Mouse (Mus musculus) left cerebral cortex, postnatal 14 days (tissue): ENCODE measurements around the gene Fggy. TPM values are rescaled to one million over a fixed set of nuclear protein-coding genes. Genes with fewer than 3 reads are reported as not detected.

ENCODE experiments used
- DNase-seq, 2 experiments: peaks; one replicate each; pipeline ENCODE4 v3.0.0; 2021 to 2022; ENCODE audit warnings: low spot score in 2 of 2, mixed read lengths in 1 of 2
- intact Hi-C: fragments of 180-260 bp; cut with DNase I; formaldehyde crosslinking; loops from one replicate; pipeline ENCODE4 v1.15.1; 2025
- total RNA-seq, 2 experiments: library from RNA; stranded (reverse); gene quantifications; 2 replicates each; pipeline ENCODE4 v1.2.3; 2021

Gene Fggy
- total RNA-seq, 2 experiments from 2014 or later = 15.9 to 17.2 TPM

DNA sequence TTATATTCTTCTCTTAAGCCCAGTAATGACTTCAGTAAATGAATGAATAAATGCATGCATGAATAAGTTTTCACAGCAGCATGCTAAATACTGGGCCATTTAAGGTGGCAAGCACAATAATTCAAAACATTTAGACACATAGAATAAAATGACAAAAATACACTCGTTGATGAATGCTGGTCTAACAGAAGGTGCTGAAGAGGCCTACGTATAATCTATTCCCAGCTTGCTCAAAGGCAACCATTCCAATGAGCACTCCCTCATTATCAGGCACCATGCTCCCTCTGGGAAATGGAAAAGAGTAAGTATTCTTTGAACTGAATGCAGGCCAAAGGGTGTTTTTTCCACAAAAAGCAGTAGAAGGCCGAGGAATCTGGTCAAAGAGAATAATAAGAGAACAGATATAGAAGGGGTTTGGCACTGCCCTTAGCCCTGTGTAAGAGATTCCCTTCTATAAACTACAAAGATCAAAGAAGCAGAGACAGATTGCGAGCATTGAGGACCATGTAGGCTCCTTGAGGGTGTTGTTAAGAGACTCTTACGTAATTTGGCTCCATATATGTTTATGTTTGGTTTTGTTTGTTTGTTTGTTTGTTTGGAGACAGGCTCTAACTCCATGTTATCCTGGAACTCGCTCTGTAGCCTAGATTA is 195.4 kb downstream of the Fggy start:
- DNase-seq = no peak
- intact Hi-C loops = no loop called here

DNA sequence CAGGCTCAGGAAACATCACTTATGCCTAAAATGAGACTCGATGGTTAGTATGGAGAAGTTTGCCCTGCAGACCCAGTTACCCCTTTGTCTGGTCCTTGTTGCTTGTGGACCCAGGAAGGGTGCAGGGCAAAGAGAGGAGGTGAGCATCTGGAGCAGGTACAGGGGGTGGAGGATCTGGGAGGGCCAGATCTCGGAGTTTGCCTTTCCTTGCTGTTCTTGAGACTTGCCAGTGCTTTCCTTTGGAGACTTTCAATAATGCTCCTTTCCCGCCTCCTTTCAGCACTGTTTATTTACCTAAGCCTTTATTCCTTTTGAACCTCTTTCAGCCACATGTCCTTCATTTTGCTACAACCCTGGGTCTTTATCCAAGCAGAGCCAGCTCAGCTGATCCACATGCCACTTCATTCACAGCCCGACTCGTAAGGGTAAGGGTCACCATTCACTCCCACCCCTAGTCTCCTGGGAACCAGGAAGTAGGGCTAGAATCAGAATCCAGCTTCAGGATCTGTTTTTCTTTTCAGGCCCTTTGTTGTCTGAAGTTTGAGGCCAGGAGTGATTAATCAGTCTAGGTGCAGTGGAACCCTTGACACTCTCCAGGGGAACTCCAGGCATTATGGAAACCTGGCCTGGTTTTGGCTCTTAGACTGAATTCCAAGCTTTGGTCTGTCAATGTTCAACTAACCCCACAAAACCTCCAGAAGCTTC is 201.9 kb downstream of the Fggy start:
- no peak for DNase-seq
- intact Hi-C loops = no loop called here

DNA sequence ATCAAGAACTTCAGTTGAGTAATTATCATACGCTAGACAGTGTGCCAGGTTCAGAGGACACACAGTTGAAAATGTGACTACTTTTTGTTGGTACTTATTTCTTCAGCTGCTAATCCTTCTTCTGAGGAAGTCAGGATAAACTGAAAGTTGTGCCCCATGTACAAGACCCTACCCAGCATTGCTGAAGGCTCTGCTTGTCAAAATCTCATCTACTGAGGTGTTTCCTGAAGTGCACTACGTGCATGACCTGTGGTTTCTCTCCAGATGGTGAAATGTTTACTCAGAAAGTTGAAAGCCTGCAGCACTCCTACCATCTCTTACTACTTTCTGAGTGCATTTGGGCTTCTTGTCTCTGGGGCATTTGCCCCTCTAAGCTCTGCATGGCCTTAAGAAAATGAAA is 208.1 kb downstream of the Fggy start:
- intact Hi-C loops = no loop called here
- no peak for DNase-seq

DNA sequence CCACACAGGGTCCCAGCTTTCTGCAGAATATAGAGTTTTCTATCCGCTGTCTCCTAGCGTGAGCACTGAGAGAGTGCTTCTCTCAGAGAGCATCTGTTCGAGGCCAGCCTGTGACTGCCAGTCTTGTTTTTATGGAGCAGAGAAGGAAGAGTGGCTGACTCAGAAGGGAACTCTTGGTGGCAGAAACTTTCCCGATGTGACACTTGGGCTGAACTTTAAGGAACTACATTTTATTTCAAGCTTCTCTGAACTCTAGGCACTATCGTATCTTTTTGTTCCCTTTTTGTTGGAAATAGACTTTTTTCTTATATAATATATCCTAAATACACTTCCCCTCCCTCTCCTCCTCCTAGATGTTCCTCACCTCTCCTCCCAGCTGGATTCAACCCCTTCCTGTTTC is 213.2 kb downstream of the Fggy start:
- DNase-seq = no peak

DNA sequence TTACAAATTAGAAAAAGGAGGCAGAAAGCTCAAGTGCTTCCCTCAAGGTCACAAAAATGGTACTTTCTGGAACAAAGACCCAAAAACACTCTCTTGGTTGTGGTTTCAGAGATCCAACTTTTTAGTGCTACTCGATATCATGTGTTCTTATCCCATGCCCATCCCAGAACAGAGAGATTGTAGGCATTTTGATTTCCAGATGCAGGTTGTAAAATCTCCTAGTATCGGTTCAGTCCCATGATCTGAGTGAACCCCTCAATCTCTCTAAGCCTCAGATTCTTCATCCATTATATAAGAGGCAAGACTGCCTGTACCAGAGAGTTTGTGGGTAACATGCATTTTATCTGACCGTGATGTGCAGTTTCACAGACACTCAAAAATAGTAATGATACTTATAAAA is 214.2 kb downstream of the Fggy start:
- intact Hi-C loops = no loop called here
- no peak for DNase-seq

More for the DNA sequence above, 213.2 kb downstream of the Fggy start:
- intact Hi-C loops = no loop called here

DNA sequence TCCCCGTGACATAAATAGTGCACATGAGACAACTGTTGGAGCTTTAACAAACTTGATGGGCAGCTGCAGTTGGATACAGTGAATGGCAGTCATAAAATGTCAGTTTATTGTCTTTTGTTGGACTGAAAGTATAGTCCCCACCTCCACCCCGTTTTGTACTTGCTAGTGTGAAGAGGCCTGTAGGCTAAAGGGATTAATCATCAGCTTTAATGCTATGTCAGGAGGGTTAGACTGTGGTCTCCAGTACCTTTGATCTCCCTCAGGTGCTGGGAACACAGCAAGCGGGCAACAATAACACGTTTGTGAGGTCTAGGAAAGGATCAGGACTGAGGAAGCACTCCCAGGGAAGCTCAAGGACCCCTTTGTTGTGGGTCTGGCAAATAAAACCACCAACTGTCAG is 214.6 kb downstream of the Fggy start:
- intact Hi-C loops = no loop called here
- DNase-seq = no peak

DNA sequence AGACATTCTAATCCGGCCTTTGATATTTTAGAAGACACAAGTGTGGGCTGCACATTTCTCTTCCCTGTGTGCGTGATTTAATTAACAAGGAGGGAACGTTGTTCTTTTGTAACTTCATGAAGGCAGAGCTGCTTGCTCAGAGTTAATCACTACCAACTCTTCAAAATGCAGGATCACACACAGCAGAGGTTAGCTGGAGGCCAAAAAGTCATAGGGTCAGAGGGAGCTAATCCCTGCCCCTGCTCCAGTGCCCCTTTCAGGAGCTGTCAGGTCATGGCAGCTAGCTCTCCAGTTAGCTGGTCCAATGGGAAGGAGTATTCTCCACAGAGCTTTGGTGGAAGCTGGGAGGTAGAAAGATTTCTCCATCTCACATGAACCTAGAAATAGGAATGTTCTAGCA is 215.4 kb downstream of the Fggy start:
- intact Hi-C loops = no loop called here
- no peak for DNase-seq

DNA sequence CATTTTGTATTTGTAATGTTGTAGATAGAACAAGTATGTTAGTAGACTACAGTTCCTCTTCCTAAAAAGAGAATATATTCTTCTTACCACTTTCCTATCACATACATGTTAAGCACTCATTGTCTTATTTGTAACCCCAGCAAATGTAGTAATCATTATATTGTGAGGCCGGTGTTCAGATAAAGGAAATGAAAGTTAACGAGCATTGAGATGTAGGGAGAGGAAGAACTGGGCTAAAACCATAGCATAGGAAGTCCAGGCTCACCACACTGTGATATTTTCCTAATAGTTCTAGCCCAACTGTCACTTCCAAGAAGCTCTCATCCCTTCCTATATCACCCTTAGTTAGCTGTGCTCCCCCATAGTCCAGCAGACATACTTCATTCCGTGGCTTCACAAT is 218.3 kb downstream of the Fggy start:
- DNase-seq = no peak
- intact Hi-C loops = no loop called here

DNA sequence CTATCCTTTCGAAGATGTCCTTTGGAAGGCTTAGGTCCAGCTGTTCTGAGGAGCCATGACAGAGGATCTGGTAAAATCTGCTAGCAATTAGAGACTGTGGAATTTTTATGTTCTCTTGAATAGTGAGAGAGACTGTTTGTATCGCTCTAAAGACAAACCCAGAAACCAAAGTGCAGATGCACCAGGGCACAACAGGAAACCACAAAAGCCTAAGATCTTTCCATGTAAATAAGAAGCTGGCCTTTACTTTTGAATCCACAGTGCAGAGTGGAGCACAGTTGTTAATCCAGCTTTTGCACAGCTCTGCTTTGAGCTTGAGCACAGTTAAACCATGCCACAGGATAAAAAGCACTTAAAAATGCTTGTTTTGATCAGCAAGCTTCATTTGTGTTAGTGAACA is 220.5 kb downstream of the Fggy start:
- DNase-seq = no peak
- intact Hi-C loops = no loop called here

DNA sequence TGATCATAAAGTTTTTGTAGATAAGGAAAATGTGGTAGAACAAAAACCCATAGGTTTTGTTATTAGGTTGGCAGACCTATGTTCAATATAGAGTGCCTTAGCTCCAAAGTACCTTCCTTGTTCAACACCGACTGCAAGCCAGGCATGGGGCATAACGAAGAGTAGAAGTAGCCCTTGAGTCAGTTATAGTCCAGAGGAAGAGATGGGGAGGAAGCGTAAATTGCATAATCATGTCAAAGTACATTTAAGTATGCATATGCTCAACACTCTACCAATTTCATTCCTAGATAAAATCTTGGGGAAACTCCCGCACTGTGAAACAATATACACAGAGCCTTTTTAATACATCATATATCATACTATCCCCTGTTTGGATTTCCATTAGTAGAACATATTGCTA is 221.2 kb downstream of the Fggy start:
- DNase-seq = no peak
- intact Hi-C loops = no loop called here

DNA sequence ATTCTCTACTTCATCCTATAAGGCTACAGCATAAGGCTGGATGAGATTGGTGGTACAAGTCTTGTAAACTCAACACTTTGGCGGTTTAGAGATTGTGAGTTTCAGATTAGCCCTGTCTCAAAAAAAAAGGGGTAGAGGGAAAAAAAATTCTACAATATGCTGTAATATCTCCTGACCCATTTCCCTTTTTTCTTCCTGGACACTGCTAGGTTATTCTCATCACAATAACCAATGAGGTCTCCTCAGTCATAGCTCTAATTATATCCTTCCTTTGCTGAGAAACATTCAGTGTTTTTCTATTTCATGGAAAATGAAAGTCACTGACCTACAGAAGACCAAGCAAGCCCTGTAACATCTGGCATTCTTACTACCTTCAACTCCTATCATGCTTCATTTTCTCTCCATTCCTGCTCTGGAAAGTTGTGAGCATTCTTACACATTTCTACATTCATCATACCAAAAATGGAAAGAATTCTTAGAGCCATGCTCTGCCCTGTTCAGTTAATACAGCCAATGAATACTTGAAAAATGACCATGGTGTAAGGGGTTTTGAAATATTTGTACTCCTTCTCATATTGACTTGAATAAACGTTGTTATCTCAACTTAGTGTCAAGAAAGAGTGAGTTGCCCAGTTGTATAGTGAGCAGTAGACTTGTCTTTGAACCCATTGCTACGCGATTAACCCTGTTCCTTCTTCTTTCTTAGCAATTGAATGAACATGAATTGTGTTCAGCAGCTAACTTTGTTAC is 227.0 kb downstream of the Fggy start:
- intact Hi-C loops = no loop called here
- DNase-seq = no peak

DNA sequence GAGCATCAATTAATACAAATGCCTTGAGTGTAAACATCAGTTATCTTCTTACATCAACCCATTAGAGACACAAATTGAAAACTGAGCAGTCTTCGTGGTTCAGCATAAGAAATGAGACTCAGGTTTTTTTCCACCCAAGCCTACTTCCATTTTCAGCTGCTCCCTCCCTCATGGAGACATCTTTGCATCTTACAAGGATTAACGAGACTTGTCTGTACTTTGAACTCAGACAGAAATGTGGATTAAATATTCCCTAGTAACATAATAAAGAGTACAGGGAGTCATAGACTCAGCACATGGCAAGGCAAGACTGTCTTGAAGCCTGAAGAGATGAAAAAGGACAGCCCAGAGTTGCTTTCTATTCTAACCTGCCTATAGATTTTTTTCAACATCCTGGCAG is 230.3 kb downstream of the Fggy start:
- intact Hi-C loops = no loop called here
- no peak for DNase-seq

DNA sequence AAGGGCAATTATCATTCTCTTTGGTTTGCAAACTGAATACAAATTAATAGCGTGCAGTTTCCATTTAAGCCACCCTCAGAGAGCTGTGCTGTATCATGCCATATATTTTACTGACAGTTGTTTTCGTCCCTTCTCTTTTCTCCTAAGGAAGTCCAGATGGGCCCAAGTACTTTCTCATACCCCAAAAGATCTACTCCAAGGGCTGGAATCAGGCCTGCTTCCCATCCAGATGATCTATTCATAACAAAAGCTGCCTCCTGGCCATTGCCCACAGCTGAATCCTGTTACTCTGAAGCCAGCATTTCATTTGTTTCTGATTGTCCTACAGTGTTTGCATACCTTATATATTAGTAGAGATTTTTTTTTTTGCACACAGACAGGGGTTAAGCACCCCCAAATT is 231.6 kb downstream of the Fggy start:
- intact Hi-C loops = no loop called here
- DNase-seq = no peak

DNA sequence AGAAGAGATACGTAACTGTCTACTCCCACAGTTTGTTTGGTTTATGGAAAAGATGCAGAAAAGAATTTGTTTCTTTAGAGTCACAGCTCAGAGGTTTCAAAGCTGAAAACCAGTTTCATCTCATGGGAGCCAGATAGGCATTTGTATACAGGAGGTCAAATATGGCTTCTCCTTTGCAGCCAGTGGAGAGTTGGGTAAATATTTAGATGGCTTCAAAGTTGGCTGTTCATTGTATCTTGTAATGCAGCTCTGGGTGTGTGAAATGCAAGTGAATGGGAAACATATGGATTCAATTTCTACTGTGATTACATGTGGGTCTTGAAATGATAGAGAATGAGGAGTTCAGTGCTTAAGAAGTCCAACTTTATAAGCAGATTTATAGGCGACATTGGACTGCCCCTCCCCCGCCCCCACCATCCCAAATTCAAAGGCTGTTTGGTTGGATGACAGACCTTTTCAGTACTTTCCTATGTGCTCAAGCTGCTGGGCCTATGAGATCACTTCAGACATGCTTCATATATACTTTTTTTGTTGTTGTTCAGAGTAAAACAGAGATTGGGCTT is 234.7 kb downstream of the Fggy start:
- intact Hi-C loops = no loop called here

DNA sequence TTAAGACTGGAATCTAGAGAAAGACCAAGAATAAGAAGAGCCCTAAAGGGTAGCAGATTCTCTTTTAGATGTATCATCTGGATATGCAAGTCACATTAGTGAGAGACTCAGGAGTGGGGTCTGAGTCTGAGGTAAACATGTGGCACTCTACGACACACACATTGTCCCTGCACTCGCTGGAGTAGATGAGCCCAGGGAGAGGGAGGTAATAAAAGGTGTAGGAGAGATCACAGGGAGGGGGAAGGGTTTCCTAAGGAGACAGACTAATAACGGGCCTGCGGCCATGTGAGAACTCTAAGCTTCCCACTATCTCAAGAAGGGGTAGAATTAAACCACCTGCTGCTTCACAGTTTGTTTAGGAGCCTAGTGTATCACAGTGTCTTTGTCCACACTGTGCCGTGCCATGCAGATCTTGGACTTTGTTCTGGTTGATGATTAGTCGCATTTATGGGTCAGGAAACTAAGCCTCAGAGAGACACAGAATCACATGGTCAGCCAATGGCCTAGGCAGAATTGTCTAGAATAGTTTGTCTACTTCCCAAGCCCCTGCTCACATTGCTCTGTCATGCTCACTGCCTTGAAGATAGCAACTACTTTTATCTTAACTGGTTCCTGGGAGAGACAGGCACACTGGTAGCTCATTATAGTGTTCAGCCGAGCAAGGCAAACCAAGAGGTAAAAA is 236.5 kb downstream of the Fggy start:
- no peak for DNase-seq
- intact Hi-C loops = no loop called here

More for the DNA sequence above, 234.7 kb downstream of the Fggy start:
- DNase-seq = no peak

DNA sequence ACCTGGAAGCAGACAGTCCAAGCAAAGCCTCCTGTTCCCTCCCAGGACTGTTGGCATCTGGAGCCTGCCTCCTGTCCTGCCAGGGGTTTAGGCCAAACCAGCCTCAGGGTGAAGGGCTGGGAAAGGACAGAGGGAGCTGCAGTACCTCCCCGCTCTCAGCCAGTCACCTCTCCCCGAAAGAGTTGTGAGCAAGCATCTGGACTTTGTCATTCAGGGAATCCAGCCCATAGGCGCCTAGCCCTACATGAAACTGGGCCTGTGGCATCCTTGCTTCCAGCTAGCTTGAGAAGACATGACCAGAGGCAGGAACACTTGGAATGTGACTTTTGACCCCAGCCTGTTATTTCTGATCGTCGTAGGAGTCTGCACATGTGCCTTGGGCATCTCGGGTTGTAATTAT is 237.3 kb downstream of the Fggy start:
- intact Hi-C loops = no loop called here
- DNase-seq = no peak

DNA sequence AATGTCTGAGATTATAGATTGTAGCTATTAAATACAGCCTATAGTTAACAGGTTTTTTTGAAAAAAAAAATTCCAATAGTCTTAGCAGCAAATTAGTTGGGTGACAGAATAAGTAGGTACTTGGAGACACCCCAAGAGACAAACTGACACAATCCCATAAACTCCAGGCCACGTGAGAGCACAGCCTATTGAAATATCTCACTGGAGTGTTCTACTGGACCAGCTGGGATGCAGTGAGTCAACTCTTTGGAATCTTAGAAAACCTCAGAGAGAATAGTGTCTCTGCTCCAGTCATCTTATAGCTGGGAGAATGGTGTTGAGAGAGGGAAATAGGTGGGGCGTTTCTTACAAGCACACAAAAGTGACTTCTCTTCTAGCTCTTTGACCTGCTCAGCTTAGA is 238.0 kb downstream of the Fggy start:
- intact Hi-C loops = no loop called here

DNA sequence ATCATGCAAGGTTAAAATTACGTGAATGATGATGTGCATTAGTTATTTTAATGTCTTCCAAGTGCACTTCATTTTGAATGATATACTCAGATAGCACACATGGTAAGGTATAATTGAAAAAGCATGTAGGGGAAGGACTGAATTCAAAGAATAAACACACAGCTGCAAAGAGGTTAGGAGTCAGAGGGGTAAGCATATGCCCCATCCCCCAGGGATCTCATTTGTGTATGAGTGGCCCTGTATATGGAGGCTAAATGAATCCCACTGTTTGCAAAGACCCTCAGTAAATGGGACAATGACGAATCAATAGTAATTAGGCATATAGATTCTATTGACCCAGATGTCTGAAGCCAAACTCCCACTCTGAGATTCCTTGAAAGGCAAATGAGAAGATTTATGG is 262.3 kb downstream of the Fggy start:
- intact Hi-C loops = no loop called here
- no peak for DNase-seq

More for the DNA sequence above, 238.0 kb downstream of the Fggy start:
- DNase-seq = no peak

DNA sequence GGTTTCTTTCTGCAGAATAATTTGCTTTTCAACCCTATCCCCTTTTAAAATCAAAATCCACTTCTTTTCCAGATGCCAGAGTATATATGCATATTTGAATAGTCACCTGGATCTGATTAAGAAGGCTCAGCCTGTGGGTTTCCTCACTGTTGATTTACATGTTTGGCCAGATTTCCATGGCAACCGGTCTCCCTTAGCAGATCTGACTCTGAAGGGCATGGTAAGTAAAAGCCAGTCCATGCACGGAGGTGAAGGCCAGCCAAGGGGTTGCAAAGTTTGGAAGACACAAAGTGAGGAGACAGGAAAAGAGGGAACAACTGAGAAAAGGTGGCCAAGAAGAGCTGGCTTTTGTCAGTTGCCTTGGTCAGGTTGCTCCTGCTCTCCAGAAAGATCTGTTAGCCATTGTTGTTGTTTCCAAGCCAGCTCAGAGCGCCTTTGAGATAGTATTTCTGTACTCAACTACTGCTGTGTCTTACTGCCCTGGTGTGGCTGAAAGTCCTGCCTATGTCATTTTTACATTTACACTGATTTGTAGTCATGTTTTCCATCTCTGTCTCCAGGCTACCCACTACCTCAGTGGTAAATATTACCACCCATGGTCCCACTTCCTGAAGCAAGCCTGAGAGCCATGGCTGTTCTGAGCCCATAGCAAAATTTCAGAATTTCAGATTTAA is 264.7 kb downstream of the Fggy start:
- intact Hi-C loops = no loop called here
- DNase-seq = no peak
